Mouse (Mus musculus) heart, embryonic 14.5 days (tissue): Measurements from ENCODE around the gene Setd4. TPM values are rescaled to one million over a fixed set of nuclear protein-coding genes. Genes with fewer than 3 reads are reported as not detected.

Source experiments
- ATAC-seq: fragments of 200-750 bp; cut with Nextera tagmentation; 2 replicates; pipeline ENCODE4 v1.8.0; 2017; ENCODE audit warnings: low read depth, moderate TSS enrichment; ENCODE audit not compliant: insufficient number of reproducible peaks, insufficient read depth, low FRiP score
- H3K27ac ChIP-seq, 2 experiments: fragments of 200-500 bp in 1 of 2; fragments of 300-500 bp in 1 of 2; sonication (generic) in 1 of 2; replicated peaks in 1 of 2; 2 replicates each; pipeline ENCODE4 v1.5.1; 2012 to 2014; ENCODE audit warnings: low read depth in 2 of 2, low read length in 2 of 2, control low read depth in 1 of 2, mild to moderate bottlenecking in 1 of 2, mixed read lengths in 1 of 2; ENCODE audit not compliant: control insufficient read depth in 1 of 2, insufficient read depth in 1 of 2
- H3K27me3 ChIP-seq: fragments of 300-500 bp; sonication (generic); 2 replicates; pipeline ENCODE4 v1.6.1; 2014; ENCODE audit warnings: mild to moderate bottlenecking, low read length, control low read depth; ENCODE audit not compliant: control insufficient read depth, insufficient read depth
- H3K36me3 ChIP-seq: fragments of 300-500 bp; sonication (generic); 2 replicates; pipeline ENCODE4 v1.6.1; 2014; ENCODE audit warnings: mild to moderate bottlenecking, control low read depth, low read length, mixed read lengths; ENCODE audit not compliant: control insufficient read depth, insufficient read depth
- H3K4me1 ChIP-seq, 2 experiments: fragments of 200-500 bp in 1 of 2; fragments of 300-500 bp in 1 of 2; sonication (generic) in 1 of 2; 2 replicates each; pipeline ENCODE4 v1.6.1; 2012 to 2014; ENCODE audit warnings: low read length in 2 of 2, control low read depth in 1 of 2, mixed read lengths in 1 of 2; ENCODE audit not compliant: control insufficient read depth in 2 of 2, insufficient read depth in 2 of 2
- H3K4me2 ChIP-seq: fragments of 300-500 bp; sonication (generic); 2 replicates; pipeline ENCODE4 v1.6.1; 2014; ENCODE audit warnings: mild to moderate bottlenecking, low read length
- H3K4me3 ChIP-seq, 2 experiments: fragments of 200-500 bp in 1 of 2; fragments of 300-500 bp in 1 of 2; sonication (generic) in 1 of 2; 2 replicates each; pipeline ENCODE4 v1.5.1; 2012 to 2014; ENCODE audit warnings: low read length in 2 of 2, mild to moderate bottlenecking in 2 of 2, control low read depth in 1 of 2, low read depth in 1 of 2, moderate library complexity in 1 of 2; ENCODE audit not compliant: control insufficient read depth in 1 of 2, insufficient read depth in 1 of 2
- H3K9ac ChIP-seq: fragments of 300-500 bp; sonication (generic); 2 replicates; pipeline ENCODE4 v1.6.1; 2014; ENCODE audit warnings: mild to moderate bottlenecking, low read length
- H3K9me3 ChIP-seq: fragments of 300-500 bp; sonication (generic); 2 replicates; pipeline ENCODE4 v1.6.1; 2016; ENCODE audit warnings: low read length, control low read depth; ENCODE audit not compliant: control insufficient read depth
- WGBS: fragments of 180-500 bp; shearing (Covaris S2); extraction: QIAGEN DNeasy Blood & Tissue Kit; methylation state at CpG from one replicate; pipeline ENCODE4 v1.1.7; 2014; 5-methylcytosine and 5-hydroxymethylcytosine counted together
- polyA plus RNA-seq: library from polyadenylated mRNA; unstranded; fragments of >200 nt; fragmentation: Nextera tagmentation; extraction: Ambion mirVana; gene quantifications from 2 replicates; pipeline ENCODE4 v1.2.1, GENCODE M21; 2014

Gene Setd4
- polyA plus RNA-seq, 1 experiment from 2014 or later, result 4.0 TPM

- Histone ChIP-seq H3K4me2 (no peak overlapping the region), H3K36me3 (no peaks in the 10 kb centered on the region), H3K4me3 (no peak overlapping the region), H3K9me3 (peaks cover 4% of the 10 kb centered on the region; the same call in 1 of the 2 replicates), H3K27ac (no peak overlapping the region), H3K27me3 (no peaks in the 10 kb centered on the region), H3K4me1 (peaks cover 0 to 2% of the 10 kb centered on the region in 2 experiments; a peak in 1 of 4 replicates), H3K9ac (no peak overlapping the region)
- ATAC-seq, result no peak
- WGBS, result 59% methylated on average over 8 of the region's 8 CpGs
Measured at GRCm38 (mm10) chr16:93557646-93558045, 46.2 kb downstream of the Setd4 start.

DNA sequence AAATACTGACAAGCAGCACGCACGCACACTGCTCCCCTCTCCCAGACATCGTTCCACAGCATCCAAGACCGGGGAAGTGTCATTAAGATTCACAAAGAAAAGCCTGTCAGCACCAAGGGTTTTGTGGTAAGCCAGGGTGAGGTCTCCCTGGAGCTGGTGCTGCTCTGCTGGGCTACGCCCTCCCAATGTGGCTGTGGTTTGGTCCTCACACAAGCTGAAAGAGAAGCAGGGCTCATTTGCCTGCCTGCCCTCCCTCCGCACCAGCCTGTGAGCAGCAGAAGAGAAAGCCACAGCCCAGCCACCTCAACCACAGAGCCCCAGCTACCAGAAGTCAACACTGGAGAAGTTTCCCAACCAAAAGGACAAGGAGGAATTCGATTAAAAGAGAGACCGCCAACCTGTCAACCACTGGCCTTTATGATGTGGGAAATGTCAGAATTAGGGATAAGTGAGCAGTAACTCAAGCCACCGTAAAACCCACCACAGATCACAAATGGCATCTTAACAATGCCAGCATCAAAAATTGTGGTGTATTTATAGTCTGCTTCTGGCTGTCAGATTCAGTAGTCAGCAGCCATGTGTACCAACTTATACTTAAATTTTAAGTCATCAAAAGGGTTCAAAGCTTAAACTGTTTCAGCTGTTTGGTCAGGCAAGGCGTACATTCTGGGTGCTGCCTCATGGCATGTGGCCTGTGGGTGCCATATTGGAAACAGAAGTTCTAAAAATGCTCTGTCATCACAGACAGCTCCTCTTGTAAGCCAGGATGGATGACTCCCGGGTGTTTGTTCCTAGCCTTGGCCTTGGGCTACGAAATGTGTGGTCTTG, 51.0 kb downstream of the Setd4 start:
- Histone ChIP-seq H3K36me3 (no peaks in the 10 kb centered on the region), H3K4me3 (no peak overlapping the region), H3K4me1 (peaks cover 0 to 8% of the 10 kb centered on the region in 2 experiments; a peak in 3 of 4 replicates), H3K4me2 (no peak overlapping the region), H3K27ac (no peak overlapping the region), H3K9ac (no peak overlapping the region), H3K9me3 (peaks cover 4% of the 10 kb centered on the region; the same call in 1 of the 2 replicates), H3K27me3 (no peaks in the 10 kb centered on the region)
- WGBS, result 79% methylated on average over 12 of the region's 12 CpGs
- ATAC-seq, result no peak

DNA sequence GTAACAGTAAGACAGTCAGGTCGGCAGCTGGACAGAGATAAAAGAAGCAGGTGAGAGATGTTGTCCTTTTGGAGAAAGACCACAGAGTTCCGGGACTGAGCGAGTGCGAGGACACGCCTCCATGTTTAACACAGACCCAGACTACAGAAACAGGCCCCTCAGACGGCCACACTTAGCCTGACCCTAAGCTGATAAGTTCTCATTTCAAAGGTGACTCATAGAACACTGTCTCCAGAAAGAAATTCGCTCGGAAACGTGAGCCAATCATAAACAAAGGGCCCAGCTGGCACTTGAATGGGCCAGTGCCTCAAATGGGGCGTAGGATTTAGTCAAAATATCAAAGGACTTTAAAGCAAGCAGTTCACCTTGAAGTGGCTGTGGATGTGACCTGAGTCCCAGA, 54.6 kb downstream of the Setd4 start:
- H3K27me3 ChIP-seq, result no peaks in the 10 kb centered on the region
- no peak overlapping the region for H3K4me3 ChIP-seq
- ATAC-seq, result no peak
- 23% methylated on average over 10 of the region's 10 CpGs for WGBS
- H3K4me1 ChIP-seq, result peaks cover 0 to 8% of the 10 kb centered on the region in 2 experiments; a peak in 3 of 4 replicates
- H3K36me3 ChIP-seq, result no peaks in the 10 kb centered on the region
- no peak overlapping the region for H3K27ac ChIP-seq
- H3K4me2 ChIP-seq, result no peak overlapping the region
- H3K9ac ChIP-seq, result no peak overlapping the region
- H3K9me3 ChIP-seq, result no peaks in the 10 kb centered on the region

- no peaks in the 10 kb centered on the region for H3K27me3 ChIP-seq
- H3K9ac ChIP-seq, result no peak overlapping the region
- ATAC-seq, result no peak
- H3K4me1 ChIP-seq, result peaks cover 0 to 8% of the 10 kb centered on the region in 2 experiments; a peak in 3 of 4 replicates
- H3K4me3 ChIP-seq, result no peak overlapping the region
- H3K27ac ChIP-seq, result no peak overlapping the region
- WGBS, result 66% methylated on average over 2 of the region's 2 CpGs
- H3K9me3 ChIP-seq, result no peaks in the 10 kb centered on the region
- H3K4me2 ChIP-seq, result no peak overlapping the region
- no peaks in the 10 kb centered on the region for H3K36me3 ChIP-seq
Measured at GRCm38 (mm10) chr16:93548045-93548444, 55.8 kb downstream of the Setd4 start.

DNA sequence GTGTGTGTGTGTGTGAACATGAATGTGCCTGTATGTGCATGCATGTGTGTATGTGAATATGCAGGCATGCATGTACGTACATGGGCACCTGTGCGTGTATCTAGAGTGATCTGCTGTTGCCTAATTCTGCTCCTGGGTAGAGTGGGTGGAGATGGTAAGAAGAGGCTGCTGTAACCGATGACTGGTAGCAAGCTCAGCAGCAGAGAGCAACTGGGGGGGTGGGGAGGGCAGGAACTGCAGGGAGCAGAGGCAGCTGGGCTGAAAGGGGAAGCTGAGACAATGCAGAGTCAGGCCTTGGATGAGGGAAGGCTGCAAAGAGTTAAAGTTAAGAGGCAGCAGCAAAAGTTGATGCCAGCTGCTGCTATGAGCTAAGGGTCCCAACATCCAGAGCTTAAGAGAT, 56.7 kb downstream of the Setd4 start:
- WGBS, result 66% methylated on average over 3 of the region's 3 CpGs
- H3K4me1 ChIP-seq, result peaks cover 0 to 8% of the 10 kb centered on the region in 2 experiments; a peak in 3 of 4 replicates
- no peaks in the 10 kb centered on the region for H3K36me3 ChIP-seq
- ATAC-seq, result no peak
- no peak overlapping the region for H3K4me3 ChIP-seq
- no peak overlapping the region for H3K9ac ChIP-seq
- H3K27ac ChIP-seq, result no peak overlapping the region
- H3K9me3 ChIP-seq, result no peaks in the 10 kb centered on the region
- H3K4me2 ChIP-seq, result no peak overlapping the region
- no peaks in the 10 kb centered on the region for H3K27me3 ChIP-seq

GRCm38 (mm10) chr16:93546354-93546965, 57.4 kb downstream of the Setd4 start:
- H3K9me3 ChIP-seq, result no peaks in the 10 kb centered on the region
- ATAC-seq, result no peak
- H3K27me3 ChIP-seq, result no peaks in the 10 kb centered on the region
- peaks cover 0 to 8% of the 10 kb centered on the region in 2 experiments; a peak in 3 of 4 replicates for H3K4me1 ChIP-seq
- no peaks in the 10 kb centered on the region for H3K36me3 ChIP-seq
- WGBS, result 77% methylated on average over 12 of the region's 12 CpGs
- H3K4me3 ChIP-seq, result no peak overlapping the region
- no peak overlapping the region for H3K4me2 ChIP-seq
- no peak overlapping the region for H3K9ac ChIP-seq
- no peak overlapping the region for H3K27ac ChIP-seq

DNA sequence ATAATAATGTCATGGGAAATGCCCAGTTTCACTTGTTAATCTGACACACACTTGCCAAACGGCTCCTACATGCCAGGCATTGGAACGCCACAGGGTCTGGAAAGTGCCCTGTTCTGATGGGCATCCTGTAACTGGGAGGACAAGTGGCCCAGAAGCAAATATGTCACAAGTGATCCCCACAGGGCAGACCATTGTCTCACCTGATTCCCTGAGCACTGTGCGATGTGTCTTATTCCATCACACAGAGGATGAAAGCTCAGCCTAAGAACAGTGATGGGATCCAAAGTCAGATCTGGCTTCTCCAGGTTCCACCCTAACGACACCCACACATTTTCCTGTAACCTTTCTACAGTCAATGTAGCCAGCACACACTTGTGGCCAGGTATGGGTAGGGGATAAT, 58.9 kb downstream of the Setd4 start:
- Histone ChIP-seq H3K4me3 (no peak overlapping the region), H3K27me3 (no peaks in the 10 kb centered on the region), H3K36me3 (no peaks in the 10 kb centered on the region), H3K27ac (no peak overlapping the region), H3K9me3 (no peaks in the 10 kb centered on the region), H3K4me1 (peaks cover 0 to 8% of the 10 kb centered on the region in 2 experiments; a peak in 3 of 4 replicates), H3K4me2 (no peak overlapping the region), H3K9ac (no peak overlapping the region)
- 76% methylated on average over 4 of the region's 4 CpGs for WGBS
- ATAC-seq, result no peak
